Mouse (Mus musculus): Measurements from ENCODE around the gene Macrod1.

GRCm38 (mm10) chr19:7069781-7070763, 13.5 kb downstream of the Macrod1 start:
- TF ChIP-seq POLR2A (IDR thresholded peaks at IDR 0.05; ENCODE audit: borderline replicate concordance, extremely low read depth, insufficient read depth, insufficient read length, poor library complexity, severe bottlenecking) (no peak), CTCF (IDR thresholded peaks at IDR 0.05; ENCODE audit: borderline replicate concordance, extremely low read depth, insufficient read depth, insufficient read length) (no peak)

Measured in brain, embryonic 14.5 days (tissue).